Mouse (Mus musculus) embryonic fibroblast, embryonic 13.5 days (primary cell): ENCODE measurements around the gene Plekhm2.

Experiments
- CTCF ChIP-seq: IDR thresholded peaks from 2 replicates; pipeline ENCODE4 v1.5.1; 2011; ENCODE audit warnings: mild to moderate bottlenecking, control low read depth, low read length, moderate library complexity, borderline replicate concordance; ENCODE audit not compliant: insufficient read depth
- POLR2A ChIP-seq: IDR thresholded peaks from 2 replicates; pipeline ENCODE4 v1.6.1; 2011; ENCODE audit warnings: low read depth, mild to moderate bottlenecking, control low read depth, low read length, moderate library complexity

DNA sequence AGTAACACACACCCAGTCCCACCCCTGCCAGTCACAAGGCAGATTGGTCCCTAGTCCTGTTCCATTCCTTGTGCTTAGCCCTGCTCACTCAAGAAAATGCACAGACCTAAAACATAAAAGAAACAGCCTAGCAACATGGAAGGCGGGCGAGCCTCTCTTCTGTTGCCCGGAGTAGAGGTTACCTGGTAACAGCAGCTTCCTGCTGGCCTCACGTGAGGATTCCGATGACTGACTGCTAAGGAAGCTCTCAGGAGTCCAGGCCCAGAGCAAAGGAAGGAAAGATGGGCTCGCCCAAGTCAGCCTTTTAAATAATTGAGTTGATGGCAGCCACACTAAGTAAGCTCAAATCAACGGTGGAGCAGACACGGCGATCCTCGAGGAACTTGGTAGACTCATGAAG is 12.8 kb downstream of the Plekhm2 start:
- TF ChIP-seq CTCF = no peak
- no peak for TF ChIP-seq POLR2A
